Mouse (Mus musculus) small intestine, adult 10 weeks (tissue): Measurements from ENCODE around the gene Cluh. TPM values are rescaled to one million over a fixed set of nuclear protein-coding genes. Genes with fewer than 3 reads are reported as not detected.

ENCODE experiments used
- polyA plus RNA-seq: library from polyadenylated mRNA; stranded (reverse); fragments of 350-450 nt; fragmentation: Illumina TruSeq; extraction: RNeasy Lipid Tissue Mini Kit (QIAGEN cat#74804); gene quantifications from one replicate; pipeline ENCODE4 v1.2.3, GENCODE M21; 2014; ENCODE audit warnings: low replicate concordance

The Cluh gene
- polyA plus RNA-seq = 2.7 TPM

GRCm38 (mm10) chr11:74649095-74649646 is at the start of gene Cluh:
Cluh (plus strand) TSS chr11:74649495.

DNA sequence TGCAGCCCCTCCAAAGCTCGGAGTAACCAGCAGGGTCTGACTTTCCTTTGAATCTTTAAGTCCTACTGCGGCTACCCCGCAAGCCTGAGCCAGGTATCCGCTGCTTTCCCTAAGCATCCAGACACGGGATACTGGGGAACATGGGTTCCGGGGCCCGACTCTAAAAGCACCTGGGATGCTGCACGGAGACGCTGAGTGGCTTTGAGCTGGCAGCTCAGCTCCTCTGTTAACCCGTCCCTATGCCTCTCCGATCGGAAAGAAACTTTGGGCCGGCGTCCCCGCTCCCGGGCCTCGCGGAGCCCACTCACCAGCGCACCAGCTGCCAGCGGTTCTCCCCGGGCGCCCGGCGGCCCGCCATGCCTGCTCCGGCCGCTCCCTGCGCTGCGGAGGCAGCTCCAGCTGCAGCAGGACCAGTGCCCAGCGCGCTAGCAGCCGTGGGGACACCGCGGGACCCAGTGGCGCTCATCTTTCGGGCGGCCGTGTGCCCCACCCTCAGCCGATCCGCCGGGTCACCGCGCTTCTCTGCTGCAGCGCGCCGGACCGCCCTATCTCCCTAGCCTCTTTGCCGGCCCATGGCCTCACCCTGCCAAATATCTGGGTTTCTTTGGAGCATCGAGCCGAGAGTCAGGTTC is 38.6 kb upstream of the Cluh start, which contains the start of gene Rap1gap2:
Gene Rap1gap2 (minus strand): TSS at position 371 of the 632 bp plus-strand sequence.

GRCm38 (mm10) chr11:74619201-74619955 is 29.9 kb upstream of the Cluh start, which contains the start of gene Ccdc92b:
Ccdc92b (plus strand) TSS chr11:74619605.

Other genes starting within 250 kb of the Cluh start
- 3.3 TPM for gene Rap1gap2, start 38.6 kb upstream of the Cluh start, polyA plus RNA-seq
- 0.11 TPM for gene Ccdc92b, start 29.9 kb upstream of the Cluh start, polyA plus RNA-seq
- gene Pafah1b1, start 75.2 kb downstream of the Cluh start, polyA plus RNA-seq = 849 TPM
- gene Mettl16, start 121.3 kb downstream of the Cluh start, polyA plus RNA-seq = 16.0 TPM
- 2.0 TPM for gene Mnt, start 181.4 kb downstream of the Cluh start, polyA plus RNA-seq
- gene Sgsm2, start 247.6 kb downstream of the Cluh start, polyA plus RNA-seq = 0.45 TPM
- 21.7 TPM for gene Tsr1, start 248.6 kb downstream of the Cluh start, polyA plus RNA-seq